Mouse (Mus musculus): Measurements from ENCODE around the gene Tdp2. TPM values are rescaled to one million over a fixed set of nuclear protein-coding genes. Genes with fewer than 3 reads are reported as not detected.

The Tdp2 gene
- polyA plus RNA-seq (2012; rRNA removed) = 19.6 and 19.7 TPM in 2 replicates

DNA sequence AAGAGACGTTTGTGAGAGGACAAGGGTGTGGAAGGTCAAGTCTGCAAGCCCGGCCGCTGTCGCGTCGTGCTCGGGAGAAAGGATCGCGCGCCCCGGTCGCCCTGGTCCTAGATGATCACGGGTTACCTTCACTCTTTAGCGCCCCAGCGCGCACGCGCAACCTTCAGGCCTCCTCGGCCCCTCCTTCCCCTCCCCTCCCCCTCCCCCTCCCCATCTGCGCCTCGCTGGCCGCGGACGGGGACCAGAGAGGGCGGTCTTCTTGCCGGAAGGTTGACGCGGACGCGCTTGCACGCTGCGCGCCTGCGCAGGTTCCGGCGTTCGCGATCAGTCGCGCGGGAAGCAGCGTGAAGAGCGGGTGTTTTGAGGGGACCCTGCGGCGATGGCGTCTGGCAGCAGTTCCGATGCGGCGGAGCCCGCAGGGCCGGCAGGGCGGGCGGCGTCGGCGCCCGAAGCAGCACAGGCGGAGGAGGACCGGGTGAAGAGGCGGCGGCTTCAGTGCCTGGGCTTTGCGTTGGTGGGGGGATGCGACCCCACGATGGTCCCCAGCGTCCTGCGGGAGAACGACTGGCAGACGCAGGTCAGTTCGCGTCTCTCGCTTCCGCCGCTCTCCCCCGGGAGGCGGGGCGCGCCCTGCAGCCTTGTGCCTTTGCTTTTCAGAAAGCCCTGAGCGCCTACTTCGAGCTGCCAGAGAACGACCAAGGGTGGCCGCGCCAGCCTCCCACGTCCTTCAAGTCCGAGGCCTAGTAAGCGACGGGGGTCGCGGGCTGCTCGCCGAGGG is at the start of gene Tdp2, which contains the start of gene Acot13:
TSS of gene Tdp2 (plus strand) at position 327 of the 778 bp plus-strand sequence.
TSS of gene Acot13 (minus strand) at position 188 of the 778 bp plus-strand sequence.
- H3K4me3 ChIP-seq (ENCODE audit: insufficient read depth, low read depth, low read length) = peak within 1 kb of the TSS; percentile 80
- peak within 1 kb of the TSS; percentile 88 for H3K27ac ChIP-seq (ENCODE audit: insufficient read depth, low read depth, low read length)
- WGBS = under 1% methylated on average over 90 of the region's 90 CpGs
- peaks cover 14% of the 10 kb centered on the region; the same call in 1 of the 2 replicates for H3K4me1 ChIP-seq (ENCODE audit: control insufficient read depth, insufficient read depth, low read length)
- peak; percentile 53 for TF ChIP-seq POLR2A (IDR thresholded peaks at IDR 0.05; ENCODE audit: low read depth, low read length)
- no peak for TF ChIP-seq CTCF (conservative IDR thresholded peaks at IDR 0.05; ENCODE audit: insufficient read depth, insufficient read length, low read depth, low read length)
- H3K27me3 ChIP-seq (replicated peaks; ENCODE audit: control insufficient read depth, insufficient read depth, low read length) = no peaks in the 10 kb centered on the region
- DNase-seq = peak; percentile 97
- no peaks in the 10 kb centered on the region for H3K36me3 ChIP-seq (ENCODE audit: control insufficient read depth, insufficient read depth, low read length)

DNA sequence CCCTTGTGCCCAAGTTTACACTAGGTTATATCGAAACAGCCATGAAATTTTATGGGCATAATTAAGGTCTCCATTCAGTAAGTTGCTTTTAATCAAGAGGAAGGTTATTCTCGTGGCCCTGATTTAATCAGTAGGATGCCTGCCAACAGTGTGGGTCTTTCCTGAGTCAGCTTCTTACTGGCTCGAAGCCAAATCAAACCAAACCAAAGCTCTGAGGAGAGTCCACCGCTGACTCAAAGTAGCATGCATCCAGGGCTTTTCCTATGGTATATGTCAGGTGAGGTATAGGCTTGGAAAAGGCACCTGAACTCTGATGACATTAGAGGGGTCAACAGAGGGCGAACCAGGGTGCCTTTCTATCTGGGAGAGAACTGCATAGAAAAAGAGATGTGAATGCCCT is 49.6 kb upstream of the Tdp2 start:
- no peak overlapping the region for H3K27ac ChIP-seq (ENCODE audit: insufficient read depth, low read depth, low read length)
- TF ChIP-seq POLR2A (IDR thresholded peaks at IDR 0.05; ENCODE audit: low read depth, low read length) (no peak), CTCF (conservative IDR thresholded peaks at IDR 0.05; ENCODE audit: insufficient read depth, insufficient read length, low read depth, low read length) (no peak)
- peak; percentile 44 for DNase-seq
- H3K4me3 ChIP-seq (ENCODE audit: insufficient read depth, low read depth, low read length) = no peak overlapping the region
- no peaks in the 10 kb centered on the region for H3K36me3 ChIP-seq (ENCODE audit: control insufficient read depth, insufficient read depth, low read length)
- WGBS = 33% methylated on average over 5 of the region's 5 CpGs
- no peaks in the 10 kb centered on the region for H3K4me1 ChIP-seq (ENCODE audit: control insufficient read depth, insufficient read depth, low read length)
- H3K27me3 ChIP-seq (replicated peaks; ENCODE audit: control insufficient read depth, insufficient read depth, low read length) = no peaks in the 10 kb centered on the region

GRCm38 (mm10) chr13:24786014-24786490 is 45.4 kb upstream of the Tdp2 start:
- Histone ChIP-seq H3K4me1 (ENCODE audit: control insufficient read depth, insufficient read depth, low read length) (no peaks in the 10 kb centered on the region), H3K27ac (ENCODE audit: insufficient read depth, low read depth, low read length) (no peak overlapping the region), H3K4me3 (ENCODE audit: insufficient read depth, low read depth, low read length) (no peak overlapping the region), H3K27me3 (replicated peaks; ENCODE audit: control insufficient read depth, insufficient read depth, low read length) (no peaks in the 10 kb centered on the region), H3K36me3 (ENCODE audit: control insufficient read depth, insufficient read depth, low read length) (no peaks in the 10 kb centered on the region)
- WGBS = 35% methylated on average over 11 of the region's 11 CpGs
- no peak for TF ChIP-seq POLR2A (IDR thresholded peaks at IDR 0.05; ENCODE audit: low read depth, low read length)
- TF ChIP-seq CTCF (conservative IDR thresholded peaks at IDR 0.05; ENCODE audit: insufficient read depth, insufficient read length, low read depth, low read length) = no peak
- DNase-seq = peak; percentile 79

- WGBS = 88% methylated on average over 5 of the region's 5 CpGs
Measured at GRCm38 (mm10) chr13:24787477-24787876, 44.0 kb upstream of the Tdp2 start.

DNA sequence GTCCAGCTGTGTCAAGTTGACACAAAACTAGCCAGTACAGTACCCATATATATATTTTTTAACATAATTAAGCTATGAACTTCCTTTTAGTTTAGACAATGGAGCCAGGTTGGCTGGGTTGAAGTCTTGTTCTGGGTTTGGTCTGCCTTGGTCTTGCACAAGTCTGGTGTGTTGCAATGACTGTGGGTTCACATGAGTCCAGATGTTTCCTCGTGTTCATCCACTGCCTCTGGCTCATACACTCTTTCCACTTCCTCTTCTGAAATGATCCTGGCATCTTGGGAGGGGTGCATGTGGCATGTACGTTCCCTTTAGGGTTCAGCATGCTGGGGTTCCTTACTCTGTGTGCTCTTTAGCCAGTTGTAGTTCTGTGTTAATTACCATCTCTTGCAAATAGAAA is 40.1 kb upstream of the Tdp2 start:
- H3K36me3 ChIP-seq (ENCODE audit: control insufficient read depth, insufficient read depth, low read length) = no peaks in the 10 kb centered on the region
- no peaks in the 10 kb centered on the region for H3K4me1 ChIP-seq (ENCODE audit: control insufficient read depth, insufficient read depth, low read length)
- H3K4me3 ChIP-seq (ENCODE audit: insufficient read depth, low read depth, low read length) = no peak overlapping the region
- peak; percentile 31 for DNase-seq
- 77% methylated on average over 2 of the region's 2 CpGs for WGBS
- H3K27me3 ChIP-seq (replicated peaks; ENCODE audit: control insufficient read depth, insufficient read depth, low read length) = no peaks in the 10 kb centered on the region
- TF ChIP-seq POLR2A (IDR thresholded peaks at IDR 0.05; ENCODE audit: low read depth, low read length) = no peak
- TF ChIP-seq CTCF (conservative IDR thresholded peaks at IDR 0.05; ENCODE audit: insufficient read depth, insufficient read length, low read depth, low read length) = no peak
- H3K27ac ChIP-seq (ENCODE audit: insufficient read depth, low read depth, low read length) = no peak overlapping the region

More at GRCm38 (mm10) chr13:24787477-24787876, 44.0 kb upstream of the Tdp2 start:
- TF ChIP-seq CTCF (conservative IDR thresholded peaks at IDR 0.05; ENCODE audit: insufficient read depth, insufficient read length, low read depth, low read length) (no peak), POLR2A (IDR thresholded peaks at IDR 0.05; ENCODE audit: low read depth, low read length) (no peak)
- Histone ChIP-seq H3K27me3 (replicated peaks; ENCODE audit: control insufficient read depth, insufficient read depth, low read length) (no peaks in the 10 kb centered on the region), H3K4me3 (ENCODE audit: insufficient read depth, low read depth, low read length) (no peak overlapping the region), H3K4me1 (ENCODE audit: control insufficient read depth, insufficient read depth, low read length) (no peaks in the 10 kb centered on the region), H3K36me3 (ENCODE audit: control insufficient read depth, insufficient read depth, low read length) (no peaks in the 10 kb centered on the region), H3K27ac (ENCODE audit: insufficient read depth, low read depth, low read length) (no peak overlapping the region)
- DNase-seq = no peak

GRCm38 (mm10) chr13:24792411-24793045 is 39.0 kb upstream of the Tdp2 start:
- Histone ChIP-seq H3K36me3 (ENCODE audit: control insufficient read depth, insufficient read depth, low read length) (no peaks in the 10 kb centered on the region), H3K4me1 (ENCODE audit: control insufficient read depth, insufficient read depth, low read length) (no peaks in the 10 kb centered on the region), H3K27me3 (replicated peaks; ENCODE audit: control insufficient read depth, insufficient read depth, low read length) (no peaks in the 10 kb centered on the region), H3K27ac (ENCODE audit: insufficient read depth, low read depth, low read length) (no peak overlapping the region), H3K4me3 (ENCODE audit: insufficient read depth, low read depth, low read length) (no peak overlapping the region)
- 65% methylated on average over 9 of the region's 9 CpGs for WGBS
- DNase-seq = no peak
- TF ChIP-seq POLR2A (IDR thresholded peaks at IDR 0.05; ENCODE audit: low read depth, low read length) = no peak
- TF ChIP-seq CTCF (conservative IDR thresholded peaks at IDR 0.05; ENCODE audit: insufficient read depth, insufficient read length, low read depth, low read length) = no peak

- Histone ChIP-seq H3K4me1 (ENCODE audit: control insufficient read depth, insufficient read depth, low read length) (peaks cover 3% of the 10 kb centered on the region; the same call in 1 of the 2 replicates), H3K36me3 (ENCODE audit: control insufficient read depth, insufficient read depth, low read length) (no peaks in the 10 kb centered on the region), H3K27ac (ENCODE audit: insufficient read depth, low read depth, low read length) (no peak overlapping the region), H3K27me3 (replicated peaks; ENCODE audit: control insufficient read depth, insufficient read depth, low read length) (no peaks in the 10 kb centered on the region), H3K4me3 (ENCODE audit: insufficient read depth, low read depth, low read length) (no peak overlapping the region)
- no peak for TF ChIP-seq POLR2A (IDR thresholded peaks at IDR 0.05; ENCODE audit: low read depth, low read length)
- TF ChIP-seq CTCF (conservative IDR thresholded peaks at IDR 0.05; ENCODE audit: insufficient read depth, insufficient read length, low read depth, low read length) = no peak
- no peak for DNase-seq
- 97% methylated on average over 4 of the region's 4 CpGs for WGBS
Measured at GRCm38 (mm10) chr13:24798686-24799085, 32.8 kb upstream of the Tdp2 start.
